Mouse (Mus musculus): ENCODE measurements around the gene Igsf21.

- TF ChIP-seq CTCF (IDR thresholded peaks at IDR 0.05; ENCODE audit: low read depth): no peak
- no peak for TF ChIP-seq EP300 (IDR thresholded peaks at IDR 0.05; ENCODE audit: low read depth)
These were observed 46.3 kb downstream of the Igsf21 start for GRCm38 (mm10) chr4:140200296-140200695.
